Mouse (Mus musculus) layer of hippocampus, adult 9-11 months (tissue): ENCODE results near the gene Jazf1.
A peak's percentile ranks its signal among the peaks of the same experiment; 100 is the strongest.

Experiments used
- DNase-seq: peaks from one replicate; pipeline ENCODE4 v3.0.0; 2022

Jazf1 gene

GRCm38 (mm10) chr6:52843027-52843426, 225.4 kb downstream of the Jazf1 start:
- no peak for DNase-seq

- DNase-seq, result no peak
Observed at GRCm38 (mm10) chr6:52842598-52842997, 225.8 kb downstream of the Jazf1 start.

DNA sequence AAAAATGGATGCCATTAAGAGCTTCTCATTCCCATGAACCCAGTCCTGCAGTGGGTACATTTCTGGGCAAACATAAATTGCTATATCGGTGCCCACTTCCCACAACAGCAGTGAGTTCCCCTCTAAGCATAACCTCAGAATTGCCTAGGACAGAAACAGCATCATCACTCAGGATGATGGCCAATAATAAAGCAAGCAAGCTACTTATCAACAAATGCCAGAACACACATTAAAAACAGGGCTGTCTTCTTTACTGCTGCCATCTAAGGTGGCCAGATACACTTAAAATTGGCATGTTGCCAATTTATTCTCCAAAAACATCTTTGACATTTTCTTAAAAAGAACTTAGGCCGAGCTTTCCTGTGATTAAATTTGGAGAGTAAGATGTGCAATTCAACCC, 226.8 kb downstream of the Jazf1 start:
- DNase-seq, result no peak

DNA sequence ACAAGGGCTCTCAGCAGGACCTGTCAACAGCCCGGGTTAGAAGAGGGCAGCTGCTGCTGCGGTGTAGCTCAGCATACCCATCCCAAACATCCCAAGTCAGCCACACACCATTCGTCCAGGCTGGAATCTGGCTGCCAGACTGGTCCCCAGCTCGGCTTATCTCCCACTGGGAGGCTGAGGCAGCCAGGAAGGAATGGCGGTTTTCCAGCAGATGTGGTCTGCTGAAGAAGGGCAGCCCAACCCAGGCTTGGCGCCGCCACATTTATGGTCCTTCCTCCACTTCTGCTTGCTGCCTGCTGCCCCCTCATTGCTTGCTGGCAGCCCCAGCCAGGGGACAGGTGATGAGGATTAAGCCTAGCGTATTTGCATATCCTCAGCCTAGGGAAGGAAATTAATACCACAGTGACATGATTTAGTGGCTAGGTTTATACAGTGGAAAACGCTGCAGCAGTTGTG, 227.8 kb downstream of the Jazf1 start:
- DNase-seq, result no peak

GRCm38 (mm10) chr6:52838691-52839090, 229.7 kb downstream of the Jazf1 start:
- DNase-seq, result peak; percentile 77

DNA sequence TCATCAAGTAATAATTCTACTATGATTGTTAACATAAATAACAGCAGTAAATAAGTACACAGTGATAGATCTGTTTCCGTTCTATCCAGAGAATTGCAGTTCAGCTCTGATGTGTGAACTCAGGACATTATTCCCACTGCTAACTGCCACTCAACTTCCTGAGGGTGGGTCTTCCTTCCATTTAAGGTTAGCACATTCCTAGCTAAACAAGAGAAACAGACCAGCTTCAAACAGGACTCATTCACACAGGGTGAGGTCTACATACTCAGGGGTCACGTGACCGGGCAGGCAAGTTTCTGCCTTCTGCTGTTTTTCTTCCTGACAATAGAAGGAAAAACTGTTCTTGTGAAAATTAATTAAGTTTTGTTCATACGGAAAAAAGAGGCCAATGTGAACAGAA, 230.6 kb downstream of the Jazf1 start:
- no peak for DNase-seq

DNA sequence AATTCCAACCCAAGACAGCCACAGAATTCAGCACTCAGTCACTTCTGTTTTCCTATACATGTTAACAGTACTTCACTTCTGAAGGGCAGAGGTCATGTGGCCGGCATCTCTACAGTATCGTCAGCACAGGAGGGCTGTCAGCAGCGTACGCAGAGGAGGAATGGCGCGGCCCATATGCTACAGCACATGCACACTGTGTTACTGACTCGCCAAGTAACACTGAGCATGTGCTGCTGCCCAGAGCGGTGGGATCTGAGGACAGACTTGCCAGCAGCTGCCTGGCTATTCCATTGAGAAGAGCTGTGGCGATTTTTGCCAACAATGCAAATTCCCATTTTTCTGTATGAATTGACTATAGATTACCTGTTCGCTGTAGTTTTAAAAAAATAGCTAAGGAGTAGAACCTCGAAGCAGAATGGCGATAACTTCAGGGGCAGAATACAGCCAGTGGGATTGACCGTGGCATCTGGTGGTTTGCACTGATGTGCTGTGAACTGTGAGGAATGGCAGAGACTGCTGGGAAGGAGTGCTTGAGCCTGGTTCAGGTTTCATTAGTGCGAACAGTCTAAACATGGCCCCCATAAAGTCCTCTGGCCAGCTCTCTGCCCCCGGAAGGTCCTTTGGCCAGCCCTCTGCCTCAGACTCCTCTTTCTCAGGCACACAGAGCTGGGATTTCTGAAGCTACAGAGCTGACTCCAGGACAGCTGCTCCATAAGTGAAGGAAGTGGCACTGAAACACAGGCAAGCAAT, 232.1 kb downstream of the Jazf1 start:
- DNase-seq, result peak; percentile 35

- DNase-seq, result no peak
Observed at GRCm38 (mm10) chr6:52827752-52828277, 240.6 kb downstream of the Jazf1 start.

GRCm38 (mm10) chr6:52825535-52825934, 242.9 kb downstream of the Jazf1 start:
- DNase-seq, result peak; percentile 79

GRCm38 (mm10) chr6:52824977-52825482, 243.4 kb downstream of the Jazf1 start:
- peak; percentile 59 for DNase-seq

DNA sequence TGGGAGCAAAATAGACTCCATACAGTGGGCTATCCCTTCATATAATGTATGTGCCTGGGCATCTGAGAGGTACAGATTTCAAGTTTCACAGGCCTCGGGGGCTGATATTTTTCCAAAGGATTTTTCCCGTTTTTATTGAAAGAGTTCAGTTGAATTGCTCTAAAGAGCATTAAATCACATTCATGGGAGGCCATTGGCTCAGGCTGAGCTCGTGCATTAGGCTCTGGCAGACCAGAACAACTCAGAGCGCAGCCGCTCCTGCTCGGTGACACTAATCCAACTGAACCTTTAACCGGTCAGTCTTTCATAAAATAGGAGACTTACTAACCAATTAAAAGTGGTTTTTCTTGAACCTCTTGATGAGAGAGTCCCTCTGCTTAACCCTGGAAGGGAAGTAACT, 245.4 kb downstream of the Jazf1 start:
- DNase-seq, result no peak

- no peak for DNase-seq
Observed at GRCm38 (mm10) chr6:52822625-52823024, 245.8 kb downstream of the Jazf1 start.

GRCm38 (mm10) chr6:52819353-52819752, 249.1 kb downstream of the Jazf1 start:
- DNase-seq, result no peak

DNA sequence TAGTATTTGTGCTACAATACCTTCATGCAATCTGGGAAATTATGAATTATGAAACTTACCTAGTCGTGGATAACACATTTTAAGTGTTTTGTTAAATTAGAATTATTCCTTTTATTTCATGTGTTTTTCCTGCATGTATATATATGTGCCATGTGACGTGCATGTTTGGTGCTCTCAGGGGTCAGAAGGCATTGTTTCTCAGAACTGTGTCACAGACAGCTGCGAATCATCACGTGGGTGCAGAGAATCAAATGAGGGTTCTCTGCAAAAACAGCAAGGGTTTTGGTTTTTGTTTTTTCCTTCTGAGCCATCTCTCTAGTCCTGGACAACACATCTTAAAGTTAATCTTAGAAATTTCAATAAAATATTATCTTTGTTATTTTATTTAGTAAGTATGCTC, 250.4 kb downstream of the Jazf1 start:
- DNase-seq, result no peak

GRCm38 (mm10) chr6:52817203-52817874, 251.1 kb downstream of the Jazf1 start:
- no peak for DNase-seq

- DNase-seq, result no peak
Observed at GRCm38 (mm10) chr6:52805237-52805856, 263.1 kb downstream of the Jazf1 start.

GRCm38 (mm10) chr6:52802181-52802580, 266.2 kb downstream of the Jazf1 start:
- no peak for DNase-seq

GRCm38 (mm10) chr6:52797252-52797800, 271.1 kb downstream of the Jazf1 start:
- no peak for DNase-seq

GRCm38 (mm10) chr6:52796691-52797090, 271.7 kb downstream of the Jazf1 start:
- no peak for DNase-seq

- no peak for DNase-seq
Observed at GRCm38 (mm10) chr6:52796035-52796598, 272.3 kb downstream of the Jazf1 start.

DNA sequence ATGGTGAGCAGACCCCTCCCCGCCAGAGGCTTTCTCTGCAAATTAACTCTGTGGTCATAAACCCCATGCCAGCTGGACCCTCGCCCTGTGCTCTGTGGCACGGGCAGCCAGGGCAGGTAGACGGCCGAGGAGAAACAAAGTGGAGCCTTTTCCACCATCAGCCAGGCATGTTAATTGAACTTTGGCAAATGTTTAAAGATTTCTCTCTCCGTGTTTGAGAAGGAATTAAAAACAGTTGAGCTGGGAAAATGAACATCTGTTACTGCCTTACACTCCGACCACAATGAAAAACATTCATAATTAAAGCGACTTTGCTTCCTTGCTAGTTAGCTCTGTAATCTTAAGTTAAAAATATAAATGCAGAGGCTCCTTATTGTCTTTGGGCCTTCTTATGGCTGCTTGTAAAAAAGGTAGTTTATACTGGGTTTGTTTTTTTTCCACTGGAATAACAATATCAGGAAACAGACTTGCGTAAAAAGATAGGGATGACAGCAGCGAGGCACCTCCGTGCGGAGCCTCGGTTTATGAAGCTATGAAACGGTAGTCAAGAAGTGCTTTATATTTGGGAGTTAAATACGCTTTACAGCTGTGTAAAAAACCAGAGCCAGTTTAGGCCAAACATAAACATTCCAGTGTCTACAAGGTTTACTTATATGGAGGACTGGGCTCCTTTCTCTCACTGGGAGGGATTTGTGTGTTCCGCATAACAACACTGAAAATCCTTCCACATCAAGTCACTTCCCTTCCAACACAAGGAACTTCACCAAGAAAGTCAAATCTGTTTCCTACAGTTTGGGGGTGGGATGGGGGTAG, 273.2 kb downstream of the Jazf1 start:
- peak; percentile 29 for DNase-seq

DNA sequence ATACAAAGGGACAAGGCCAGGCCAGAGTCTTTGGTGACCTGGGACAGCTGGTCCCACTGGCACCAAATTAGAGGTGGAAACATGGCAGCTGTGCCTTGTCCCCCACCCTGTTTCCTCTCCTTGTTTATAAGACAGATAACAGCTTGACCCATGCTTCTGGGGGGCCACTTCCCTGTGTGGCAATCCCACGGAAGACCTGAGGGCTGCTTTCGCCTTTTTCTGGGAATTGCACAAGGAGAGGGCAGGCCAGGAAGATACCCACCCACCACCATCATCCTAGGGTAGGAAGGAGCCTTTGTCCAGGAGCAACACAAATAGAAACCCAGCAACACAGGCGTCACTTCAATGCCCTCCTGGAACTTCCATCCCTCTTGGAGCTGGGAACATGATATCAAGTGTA, 276.0 kb downstream of the Jazf1 start:
- no peak for DNase-seq
